Mouse (Mus musculus): ENCODE measurements at regions not wholly inside any gene's neighbourhood (a gene's known extent, or its start where the extent isn't known, plus 50 kb on each side); places are given as distances from the start of the nearest gene placed in this dataset.

DNA sequence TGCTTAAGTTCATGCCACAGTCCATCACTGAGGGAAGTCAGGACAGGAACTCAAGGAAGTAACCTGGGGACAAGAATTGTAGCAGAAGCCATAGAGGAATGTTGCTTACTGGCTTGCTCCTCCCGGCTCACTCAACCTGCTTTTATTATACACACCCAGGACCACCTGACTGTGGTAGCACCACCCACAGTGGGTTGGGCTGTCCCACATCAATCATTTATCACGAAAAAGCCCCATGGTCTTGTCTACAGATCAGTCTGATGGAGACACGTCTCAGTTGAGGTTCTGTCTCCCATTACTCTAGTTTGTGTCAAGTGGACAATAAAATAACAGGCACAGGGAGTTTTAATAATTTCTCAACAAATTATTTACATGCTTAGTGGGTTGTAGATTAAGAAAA, 239.3 kb upstream of the Tll1 start:
- TF ChIP-seq CTCF (IDR thresholded peaks at IDR 0.05; ENCODE audit: borderline replicate concordance, insufficient read depth, low read depth, low read length) (no peak), POLR2A (IDR thresholded peaks at IDR 0.05; ENCODE audit: borderline replicate concordance, insufficient read depth, low read length) (no peak)

Measured in cerebellum, adult 2 months (tissue).